Mouse (Mus musculus) liver, embryonic 14.5 days (tissue): ENCODE measurements around the gene Iffo1.

Source experiments
- CTCF ChIP-seq: IDR thresholded peaks from 2 replicates; pipeline ENCODE4 v1.5.1; 2016; ENCODE audit warnings: antibody characterized with exemption, low read depth, control low read depth
- EP300 ChIP-seq: IDR thresholded peaks from 2 replicates; pipeline ENCODE4 v1.6.1; 2016; ENCODE audit warnings: antibody characterized with exemption, low read depth

- no peak for TF ChIP-seq CTCF
- TF ChIP-seq EP300 = no peak
Measured at GRCm38 (mm10) chr6:125166861-125167650, 22.0 kb downstream of the Iffo1 start.
